Mouse (Mus musculus) testis, adult 2 months (tissue): Measurements from ENCODE around the gene Mylk4.

ENCODE experiments used
- CTCF ChIP-seq: fragments of 200-500 bp; IDR thresholded peaks from 2 replicates; pipeline ENCODE4 v1.5.1; 2012; ENCODE audit warnings: low read depth, mild to moderate bottlenecking, inconsistent platforms, low read length, moderate library complexity; ENCODE audit not compliant: control insufficient read depth, insufficient read depth, insufficient replicate concordance
- POLR2A ChIP-seq: fragments of 200-500 bp; IDR thresholded peaks from 2 replicates; pipeline ENCODE4 v1.6.1; 2012; ENCODE audit warnings: low read depth, mild to moderate bottlenecking, inconsistent platforms, low read length, moderate library complexity; ENCODE audit not compliant: control insufficient read depth

GRCm38 (mm10) chr13:32778861-32779260 is 4.9 kb downstream of the Mylk4 start:
- TF ChIP-seq CTCF: no peak
- no peak for TF ChIP-seq POLR2A
